Mouse (Mus musculus): ENCODE results near the gene BC030500. TPM values are rescaled to one million over a fixed set of nuclear protein-coding genes. Genes with fewer than 3 reads are reported as not detected.

Gene BC030500
- polyA plus RNA-seq (2012; rRNA removed), result not detected in 2 replicates

GRCm38 (mm10) chr8:58911677-58912076 is at the start of gene BC030500:
BC030500 (plus strand) TSS chr8:58911755.
- no peaks in the 10 kb centered on the region; the same call in 1 of the 2 replicates for H3K27me3 ChIP-seq (ENCODE audit: control insufficient read depth, insufficient read depth, low read length)
- H3K36me3 ChIP-seq (ENCODE audit: control insufficient read depth, insufficient read depth, low read length), result no peaks in the 10 kb centered on the region
- no peak within 1 kb of the TSS for H3K27ac ChIP-seq (ENCODE audit: insufficient read depth, low read length)
- no peaks in the 10 kb centered on the region for H3K4me1 ChIP-seq (ENCODE audit: control insufficient read depth, insufficient read depth, insufficient read length)
- H3K4me3 ChIP-seq (ENCODE audit: extremely low read depth, insufficient read depth, insufficient read length), result no peak within 1 kb of the TSS
- WGBS, result 14% methylated on average over 14 of the region's 14 CpGs
- TF ChIP-seq POLR2A (IDR thresholded peaks at IDR 0.05; ENCODE audit: low read depth, low read length) (no peak), CTCF (IDR thresholded peaks at IDR 0.05; ENCODE audit: extremely low read depth, insufficient read depth, insufficient read length, insufficient replicate concordance) (no peak)
- DNase-seq (ENCODE audit: low read depth in 1 of 2, low spot score in 2 of 2), result no peak

GRCm38 (mm10) chr8:58886405-58886804 is 25.1 kb upstream of the BC030500 start:
- H3K4me3 ChIP-seq (ENCODE audit: extremely low read depth, insufficient read depth, insufficient read length), result no peak overlapping the region
- no peaks in the 10 kb centered on the region for H3K4me1 ChIP-seq (ENCODE audit: control insufficient read depth, insufficient read depth, insufficient read length)
- WGBS, result 14% methylated on average over 1 of the region's 1 CpGs
- H3K27me3 ChIP-seq (ENCODE audit: control insufficient read depth, insufficient read depth, low read length), result no peaks in the 10 kb centered on the region
- H3K36me3 ChIP-seq (ENCODE audit: control insufficient read depth, insufficient read depth, low read length), result no peaks in the 10 kb centered on the region
- H3K27ac ChIP-seq (ENCODE audit: insufficient read depth, low read length), result no peak overlapping the region
- no peak for TF ChIP-seq POLR2A (IDR thresholded peaks at IDR 0.05; ENCODE audit: low read depth, low read length)
- DNase-seq (ENCODE audit: low read depth in 1 of 2, low spot score in 2 of 2), result no peak

- 90% methylated on average over 3 of the region's 3 CpGs for WGBS
- no peaks in the 10 kb centered on the region for H3K36me3 ChIP-seq (ENCODE audit: control insufficient read depth, insufficient read depth, low read length)
- H3K4me3 ChIP-seq (ENCODE audit: extremely low read depth, insufficient read depth, insufficient read length), result no peak overlapping the region
- no peak for DNase-seq (ENCODE audit: low read depth in 1 of 2, low spot score in 2 of 2)
- no peak overlapping the region for H3K27ac ChIP-seq (ENCODE audit: insufficient read depth, low read length)
- no peak for TF ChIP-seq CTCF (IDR thresholded peaks at IDR 0.05; ENCODE audit: extremely low read depth, insufficient read depth, insufficient read length, insufficient replicate concordance)
- no peak for TF ChIP-seq POLR2A (IDR thresholded peaks at IDR 0.05; ENCODE audit: low read depth, low read length)
- H3K4me1 ChIP-seq (ENCODE audit: control insufficient read depth, insufficient read depth, insufficient read length), result no peaks in the 10 kb centered on the region
- no peaks in the 10 kb centered on the region for H3K27me3 ChIP-seq (ENCODE audit: control insufficient read depth, insufficient read depth, low read length)
These were observed 21.0 kb upstream of the BC030500 start for GRCm38 (mm10) chr8:58890591-58890990.

DNA sequence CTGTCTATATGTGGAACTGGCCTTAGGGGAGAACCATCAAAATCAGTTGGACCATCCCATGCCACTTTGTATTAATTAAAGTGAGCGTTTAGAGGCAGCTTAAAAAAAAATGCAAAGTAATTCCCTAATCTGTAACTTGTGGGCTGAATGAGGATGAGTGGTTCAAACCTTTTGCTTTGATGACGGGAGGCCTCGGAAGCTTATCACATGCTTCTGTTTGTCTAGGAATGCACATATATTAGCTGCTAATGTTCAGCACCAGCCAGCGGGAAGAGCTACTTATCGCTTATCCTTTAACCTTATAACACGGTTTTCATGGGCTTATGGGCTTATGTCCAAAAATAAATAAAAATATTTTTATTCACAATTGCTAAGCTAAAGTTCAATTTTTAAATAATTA is 15.6 kb upstream of the BC030500 start:
- no peaks in the 10 kb centered on the region for H3K4me1 ChIP-seq (ENCODE audit: control insufficient read depth, insufficient read depth, insufficient read length)
- no peak for TF ChIP-seq CTCF (IDR thresholded peaks at IDR 0.05; ENCODE audit: extremely low read depth, insufficient read depth, insufficient read length, insufficient replicate concordance)
- TF ChIP-seq POLR2A (IDR thresholded peaks at IDR 0.05; ENCODE audit: low read depth, low read length), result no peak
- H3K27ac ChIP-seq (ENCODE audit: insufficient read depth, low read length), result no peak overlapping the region
- no peak for DNase-seq (ENCODE audit: low read depth in 1 of 2, low spot score in 2 of 2)
- 91% methylated on average over 6 of the region's 6 CpGs for WGBS
- H3K27me3 ChIP-seq (ENCODE audit: control insufficient read depth, insufficient read depth, low read length), result no peaks in the 10 kb centered on the region
- no peak overlapping the region for H3K4me3 ChIP-seq (ENCODE audit: extremely low read depth, insufficient read depth, insufficient read length)
- no peaks in the 10 kb centered on the region for H3K36me3 ChIP-seq (ENCODE audit: control insufficient read depth, insufficient read depth, low read length)

- no peaks in the 10 kb centered on the region for H3K4me1 ChIP-seq (ENCODE audit: control insufficient read depth, insufficient read depth, insufficient read length)
- TF ChIP-seq POLR2A (IDR thresholded peaks at IDR 0.05; ENCODE audit: low read depth, low read length) (no peak), CTCF (IDR thresholded peaks at IDR 0.05; ENCODE audit: extremely low read depth, insufficient read depth, insufficient read length, insufficient replicate concordance) (no peak)
- no peaks in the 10 kb centered on the region for H3K36me3 ChIP-seq (ENCODE audit: control insufficient read depth, insufficient read depth, low read length)
- no peak overlapping the region for H3K4me3 ChIP-seq (ENCODE audit: extremely low read depth, insufficient read depth, insufficient read length)
- DNase-seq (ENCODE audit: low read depth in 1 of 2, low spot score in 2 of 2), result no peak
- no peaks in the 10 kb centered on the region for H3K27me3 ChIP-seq (ENCODE audit: control insufficient read depth, insufficient read depth, low read length)
- H3K27ac ChIP-seq (ENCODE audit: insufficient read depth, low read length), result no peak overlapping the region
- WGBS, result 50% methylated on average over 2 of the region's 2 CpGs
These were observed 7.1 kb upstream of the BC030500 start for GRCm38 (mm10) chr8:58904465-58904864.

DNA sequence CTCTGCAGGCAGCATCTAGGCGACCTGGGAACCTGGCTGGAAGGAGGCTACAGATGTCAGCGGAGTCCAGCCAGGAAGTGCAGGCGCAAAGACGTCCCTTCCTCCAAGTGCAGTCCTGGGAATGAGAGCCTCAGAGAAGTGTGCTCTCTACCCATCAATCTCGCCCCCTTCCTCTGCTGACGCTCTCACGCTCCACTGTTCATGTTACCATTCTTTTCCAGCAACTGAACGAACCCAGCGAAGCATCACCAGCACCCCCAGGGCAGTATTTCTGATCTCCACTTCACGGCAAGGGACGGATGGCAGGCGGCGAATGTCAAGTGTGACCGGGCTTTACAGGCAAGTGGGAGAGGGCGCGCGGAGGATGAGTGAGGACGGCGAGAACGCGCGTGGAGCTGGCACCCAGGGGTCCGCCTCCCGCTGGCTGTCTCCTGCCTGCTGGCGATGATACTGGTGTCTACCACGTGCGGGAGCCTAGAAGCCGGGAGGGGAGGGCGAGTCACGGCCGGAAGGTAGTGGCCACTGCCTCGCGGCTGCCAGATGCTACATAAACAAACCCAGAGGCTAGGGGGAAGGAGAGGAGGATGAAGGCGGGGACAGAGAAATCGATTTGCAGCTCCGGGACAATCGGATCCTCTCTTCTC is 763 bp downstream of the BC030500 start, which contains the start of gene Galntl6:
Gene Galntl6 (minus strand): TSS at position 445 of the 644 bp plus-strand sequence.
- H3K27ac ChIP-seq (ENCODE audit: insufficient read depth, low read length), result no peak within 1 kb of the TSS
- TF ChIP-seq CTCF (IDR thresholded peaks at IDR 0.05; ENCODE audit: extremely low read depth, insufficient read depth, insufficient read length, insufficient replicate concordance), result no peak
- TF ChIP-seq POLR2A (IDR thresholded peaks at IDR 0.05; ENCODE audit: low read depth, low read length), result no peak
- WGBS, result 6% methylated on average over 37 of the region's 37 CpGs
- H3K27me3 ChIP-seq (ENCODE audit: control insufficient read depth, insufficient read depth, low read length), result no peaks in the 10 kb centered on the region; the same call in 1 of the 2 replicates
- no peaks in the 10 kb centered on the region for H3K36me3 ChIP-seq (ENCODE audit: control insufficient read depth, insufficient read depth, low read length)
- no peak within 1 kb of the TSS for H3K4me3 ChIP-seq (ENCODE audit: extremely low read depth, insufficient read depth, insufficient read length)
- no peaks in the 10 kb centered on the region for H3K4me1 ChIP-seq (ENCODE audit: control insufficient read depth, insufficient read depth, insufficient read length)
- DNase-seq (ENCODE audit: low read depth in 1 of 2, low spot score in 2 of 2), result no peak

DNA sequence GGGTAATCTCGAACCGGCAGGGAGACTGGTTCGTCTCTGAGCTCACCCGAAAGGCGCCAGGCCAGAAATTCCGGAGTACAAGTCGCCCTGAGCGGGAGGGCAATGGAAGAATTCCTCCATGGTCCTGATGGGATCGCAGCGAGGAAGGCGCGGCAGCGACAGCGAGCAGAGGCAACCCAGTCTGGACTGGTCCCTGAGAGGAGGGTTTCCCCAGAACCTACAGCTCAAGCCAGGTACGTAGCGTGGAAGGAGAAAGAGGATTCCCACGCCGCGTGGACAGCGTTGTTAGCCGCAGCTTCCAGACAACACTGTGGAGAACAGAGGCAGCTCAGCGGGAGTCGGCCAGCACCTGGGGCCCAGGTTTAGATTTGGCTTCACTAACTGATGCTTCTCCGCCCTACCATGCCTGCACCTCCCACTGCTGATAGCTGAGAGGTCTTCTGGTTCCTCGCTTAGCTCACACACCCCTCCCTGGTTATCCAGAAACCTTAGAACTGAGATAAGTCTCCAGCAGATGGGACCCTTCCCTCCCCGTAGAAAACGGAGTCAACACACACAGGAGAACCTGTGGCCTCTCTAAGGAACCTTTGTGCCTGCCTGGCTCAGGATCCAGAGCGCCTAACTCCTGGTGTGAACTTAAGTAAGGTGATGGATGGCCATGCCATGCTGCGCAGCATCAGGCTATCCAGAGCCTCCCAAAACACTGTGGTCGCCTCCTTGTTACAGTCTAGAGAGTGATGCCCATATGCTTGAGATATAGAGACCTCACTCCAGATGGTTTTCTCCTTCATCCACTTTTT is 1.5 kb downstream of the BC030500 start:
- Histone ChIP-seq H3K27ac (ENCODE audit: insufficient read depth, low read length) (no peak overlapping the region), H3K4me1 (ENCODE audit: control insufficient read depth, insufficient read depth, insufficient read length) (no peaks in the 10 kb centered on the region), H3K27me3 (ENCODE audit: control insufficient read depth, insufficient read depth, low read length) (no peaks in the 10 kb centered on the region; the same call in 1 of the 2 replicates), H3K4me3 (ENCODE audit: extremely low read depth, insufficient read depth, insufficient read length) (no peak overlapping the region), H3K36me3 (ENCODE audit: control insufficient read depth, insufficient read depth, low read length) (no peaks in the 10 kb centered on the region)
- 8% methylated on average over 30 of the region's 30 CpGs for WGBS
- TF ChIP-seq POLR2A (IDR thresholded peaks at IDR 0.05; ENCODE audit: low read depth, low read length) (no peak), CTCF (IDR thresholded peaks at IDR 0.05; ENCODE audit: extremely low read depth, insufficient read depth, insufficient read length, insufficient replicate concordance) (no peak)
- DNase-seq (ENCODE audit: low read depth in 1 of 2, low spot score in 2 of 2), result no peak
